Mouse (Mus musculus) kidney, postnatal 0 days (tissue): ENCODE data around the gene Nlrc5. TPM values are rescaled to one million over a fixed set of nuclear protein-coding genes. Genes with fewer than 3 reads are reported as not detected.

Source experiments
- ATAC-seq: fragments of 200-750 bp; cut with Nextera tagmentation; replicated peaks from 2 replicates; pipeline ENCODE4 v1.8.0; 2017; ENCODE audit warnings: low read depth, moderate number of reproducible peaks, moderate TSS enrichment, moderate library complexity; ENCODE audit not compliant: low FRiP score
- DNase-seq: peaks from one replicate; pipeline ENCODE4 v3.0.0-alpha.2; 2016; ENCODE audit warnings: low spot score
- H3K27ac ChIP-seq: fragments of 300-500 bp; sonication (generic); 2 replicates; pipeline ENCODE4 v1.5.1; 2014; ENCODE audit warnings: mild to moderate bottlenecking
- H3K27me3 ChIP-seq: fragments of 300-500 bp; sonication (generic); 2 replicates; pipeline ENCODE4 v1.6.1; 2014; ENCODE audit warnings: low read length, mixed read lengths; ENCODE audit not compliant: insufficient read depth
- H3K36me3 ChIP-seq: fragments of 300-500 bp; sonication (generic); 2 replicates; pipeline ENCODE4 v1.6.1; 2014; ENCODE audit warnings: low read length, mixed read lengths; ENCODE audit not compliant: insufficient read depth
- H3K4me1 ChIP-seq: fragments of 300-500 bp; sonication (generic); replicated peaks from 2 replicates; pipeline ENCODE4 v1.6.1; 2014; ENCODE audit warnings: antibody characterized with exemption, low read length, mixed read lengths; ENCODE audit not compliant: insufficient read depth
- H3K4me2 ChIP-seq: fragments of 300-500 bp; sonication (generic); 2 replicates; pipeline ENCODE4 v1.6.1; 2014; ENCODE audit warnings: mild to moderate bottlenecking, low read length, moderate library complexity, mixed read lengths
- H3K4me3 ChIP-seq: fragments of 300-500 bp; sonication (generic); replicated peaks from 2 replicates; pipeline ENCODE4 v1.5.1; 2014; ENCODE audit warnings: low read depth, low read length
- H3K9ac ChIP-seq: fragments of 300-500 bp; sonication (generic); 2 replicates; pipeline ENCODE4 v1.6.1; 2014; ENCODE audit warnings: low read depth, low read length
- H3K9me3 ChIP-seq: fragments of 300-500 bp; sonication (generic); replicated peaks from 2 replicates; pipeline ENCODE4 v1.6.1; 2016; ENCODE audit warnings: low read length, inconsistent platforms, mixed read lengths
- CTCF ChIP-seq: IDR thresholded peaks from 2 replicates; pipeline ENCODE4 v1.5.1; 2016; ENCODE audit warnings: antibody characterized with exemption, low read depth, mild to moderate bottlenecking, moderate library complexity
- WGBS: fragments of 180-500 bp; shearing (Covaris S2); extraction: QIAGEN DNeasy Blood & Tissue Kit; methylation state at CpG from one replicate; pipeline ENCODE4 v1.1.7; 2014; 5-methylcytosine and 5-hydroxymethylcytosine counted together
- polyA plus RNA-seq: library from polyadenylated mRNA; unstranded; fragments of >200 nt; fragmentation: Nextera tagmentation; extraction: Ambion mirVana; gene quantifications from 2 replicates; pipeline ENCODE4 v1.2.1, GENCODE M21; 2015

Nlrc5 gene
- polyA plus RNA-seq, 1 experiment from 2014 or later, result 0.28 TPM

- DNase-seq, result no peak
- TF ChIP-seq CTCF, result no peak
- no peaks in the 10 kb centered on the region for H3K27me3 ChIP-seq
- H3K36me3 ChIP-seq, result no peaks in the 10 kb centered on the region
- no peak overlapping the region for H3K9ac ChIP-seq
- no peak for ATAC-seq
- WGBS, result 72% methylated on average over 6 of the region's 6 CpGs
- H3K4me3 ChIP-seq, result no peak overlapping the region
- H3K9me3 ChIP-seq, result no peaks in the 10 kb centered on the region
- no peak overlapping the region for H3K27ac ChIP-seq
- H3K4me2 ChIP-seq, result no peak overlapping the region
- no peaks in the 10 kb centered on the region for H3K4me1 ChIP-seq
Measured at GRCm38 (mm10) chr8:94412518-94412917, 21.6 kb upstream of the Nlrc5 start.

GRCm38 (mm10) chr8:94413509-94413908, 20.6 kb upstream of the Nlrc5 start:
- Histone ChIP-seq H3K36me3 (no peaks in the 10 kb centered on the region), H3K4me2 (no peak overlapping the region), H3K9ac (no peak overlapping the region), H3K4me3 (no peak overlapping the region), H3K4me1 (no peaks in the 10 kb centered on the region), H3K27me3 (no peaks in the 10 kb centered on the region), H3K27ac (no peak overlapping the region), H3K9me3 (no peaks in the 10 kb centered on the region)
- 83% methylated on average over 6 of the region's 6 CpGs for WGBS
- DNase-seq, result no peak
- no peak for ATAC-seq
- TF ChIP-seq CTCF, result no peak

GRCm38 (mm10) chr8:94415218-94415617, 18.9 kb upstream of the Nlrc5 start:
- WGBS, result 44% methylated on average over 2 of the region's 2 CpGs
- ATAC-seq, result no peak

GRCm38 (mm10) chr8:94418017-94418416, 16.1 kb upstream of the Nlrc5 start:
- no peak overlapping the region for H3K4me3 ChIP-seq
- no peak overlapping the region for H3K4me2 ChIP-seq
- no peaks in the 10 kb centered on the region for H3K36me3 ChIP-seq
- no peak overlapping the region for H3K9ac ChIP-seq
- no peak overlapping the region for H3K27ac ChIP-seq
- H3K9me3 ChIP-seq, result no peaks in the 10 kb centered on the region
- H3K27me3 ChIP-seq, result no peaks in the 10 kb centered on the region
- no peak for DNase-seq
- no peak for ATAC-seq
- TF ChIP-seq CTCF, result no peak
- H3K4me1 ChIP-seq, result no peaks in the 10 kb centered on the region
- WGBS, result 50% methylated on average over 9 of the region's 9 CpGs

More at GRCm38 (mm10) chr8:94415218-94415617, 18.9 kb upstream of the Nlrc5 start:
- no peaks in the 10 kb centered on the region for H3K4me1 ChIP-seq
- no peak overlapping the region for H3K9ac ChIP-seq
- H3K27me3 ChIP-seq, result no peaks in the 10 kb centered on the region
- no peak overlapping the region for H3K4me3 ChIP-seq
- no peak overlapping the region for H3K4me2 ChIP-seq
- no peaks in the 10 kb centered on the region for H3K9me3 ChIP-seq
- H3K36me3 ChIP-seq, result no peaks in the 10 kb centered on the region
- TF ChIP-seq CTCF, result no peak
- no peak overlapping the region for H3K27ac ChIP-seq
- DNase-seq, result no peak

GRCm38 (mm10) chr8:94422270-94422669, 11.9 kb upstream of the Nlrc5 start:
- ATAC-seq (no peak), DNase-seq (no peak)
- H3K27ac ChIP-seq, result no peak overlapping the region
- no peaks in the 10 kb centered on the region for H3K4me1 ChIP-seq
- no peak overlapping the region for H3K4me3 ChIP-seq
- no peaks in the 10 kb centered on the region for H3K36me3 ChIP-seq
- H3K9me3 ChIP-seq, result no peaks in the 10 kb centered on the region
- H3K4me2 ChIP-seq, result no peak overlapping the region
- TF ChIP-seq CTCF, result no peak
- WGBS, result 88% methylated on average over 4 of the region's 4 CpGs
- H3K27me3 ChIP-seq, result no peaks in the 10 kb centered on the region
- H3K9ac ChIP-seq, result no peak overlapping the region

GRCm38 (mm10) chr8:94427953-94428352, 6.2 kb upstream of the Nlrc5 start:
- no peak for TF ChIP-seq CTCF
- 54% methylated on average over 10 of the region's 10 CpGs for WGBS
- no peaks in the 10 kb centered on the region for H3K36me3 ChIP-seq
- no peaks in the 10 kb centered on the region for H3K4me1 ChIP-seq
- H3K9ac ChIP-seq, result no peak overlapping the region
- no peaks in the 10 kb centered on the region for H3K27me3 ChIP-seq
- DNase-seq, result no peak
- H3K27ac ChIP-seq, result no peak overlapping the region
- ATAC-seq, result no peak
- H3K9me3 ChIP-seq, result no peaks in the 10 kb centered on the region
- H3K4me2 ChIP-seq, result no peak overlapping the region
- H3K4me3 ChIP-seq, result no peak overlapping the region

- Histone ChIP-seq H3K4me1 (no peaks in the 10 kb centered on the region), H3K36me3 (no peaks in the 10 kb centered on the region), H3K27me3 (no peaks in the 10 kb centered on the region), H3K9me3 (no peaks in the 10 kb centered on the region), H3K4me3 (no peak overlapping the region), H3K4me2 (no peak overlapping the region), H3K9ac (no peak overlapping the region), H3K27ac (no peak overlapping the region)
- DNase-seq (no peak), ATAC-seq (no peak)
- TF ChIP-seq CTCF, result no peak
- 68% methylated on average over 4 of the region's 4 CpGs for WGBS
Measured at GRCm38 (mm10) chr8:94428420-94428819, 5.7 kb upstream of the Nlrc5 start.
